In the genomic region with DNA sequence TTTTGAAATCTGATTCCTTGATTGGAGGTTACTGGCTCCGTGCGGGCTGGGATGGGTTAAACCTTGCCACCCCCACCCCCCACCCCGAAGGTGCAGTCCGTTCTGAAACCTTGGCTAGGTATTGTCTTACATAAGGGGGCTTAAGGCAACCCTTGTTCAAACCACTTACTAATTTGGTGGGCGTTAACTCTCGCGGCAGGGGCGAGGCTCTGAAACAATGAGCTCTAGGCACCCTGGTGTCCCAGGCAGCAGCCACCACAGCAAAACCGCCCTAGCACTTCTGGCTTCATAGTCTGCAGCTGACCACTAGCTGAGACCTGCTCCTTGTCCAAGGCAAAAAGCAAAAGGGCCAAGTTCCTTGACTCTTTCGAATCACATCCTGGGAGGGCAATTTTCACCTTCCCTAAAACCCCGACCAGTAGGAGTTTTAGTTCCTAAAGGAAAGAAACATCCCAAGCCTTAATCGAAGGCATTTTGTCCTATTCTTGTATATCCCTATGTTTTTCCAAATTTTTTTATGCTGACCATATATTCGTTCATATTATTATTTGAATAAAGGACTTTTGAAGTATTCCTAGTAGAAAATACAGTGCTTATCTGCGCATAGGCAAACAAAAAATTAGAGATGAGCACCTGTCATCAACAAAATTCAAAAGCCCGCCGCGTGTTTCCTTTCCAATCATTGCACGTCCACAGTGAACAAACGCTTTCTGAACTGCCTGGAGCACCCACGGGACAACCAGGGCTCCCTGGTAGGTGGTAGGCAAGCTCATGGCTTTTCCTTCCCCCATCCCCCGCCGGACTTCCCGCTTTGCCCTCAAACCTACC, we compare ENCODE assay signal across 10 mouse cellular contexts. TPM values are rescaled to one million over a fixed set of nuclear protein-coding genes. Genes with fewer than 3 reads are reported as not detected.
DNase-seq lines count a peak whose midpoint lies in the region; ATAC-seq and TF ChIP-seq lines count a peak whose summit lies in the region.
"Had no signal": no experiment of that assay in that cellular context is flagged by ENCODE, and none has a peak within 500 bp of the region (broad histone marks: within the 10 kb centered on the region; RNA-seq: fewer than 3 reads in every experiment).

No protein-coding gene starts in this region.

- peaks cover 19% of the 10 kb centered on the region for H3K27me3 ChIP-seq in forebrain, postnatal 0 days (ENCODE audit: insufficient read depth, low read length)
- peaks cover 33% of the 10 kb centered on the region for H3K27me3 ChIP-seq in limb, embryonic 14.5 days (ENCODE audit: control insufficient read depth, insufficient read depth, low read length)
- H3K27me3 ChIP-seq in stomach, embryonic 14.5 days (ENCODE audit: control insufficient read depth, insufficient read depth, low read length), result peaks cover 10% of the 10 kb centered on the region

- H3K9me3 ChIP-seq in forebrain, postnatal 0 days (ENCODE audit: low read length), result no peaks in the 10 kb centered on the region
- no peaks in the 10 kb centered on the region for H3K9me3 ChIP-seq in limb, embryonic 14.5 days (ENCODE audit: control insufficient read depth, low read length)
- no peaks in the 10 kb centered on the region for H3K9me3 ChIP-seq in stomach, embryonic 14.5 days (ENCODE audit: control insufficient read depth, low read depth, low read length)

- TF ChIP-seq POLR2A in limb, embryonic 14.5 days (IDR thresholded peaks at IDR 0.05; ENCODE audit: borderline replicate concordance, extremely low read depth, insufficient read depth, insufficient read length), result no peak

- no peaks in the 10 kb centered on the region for H3K36me3 ChIP-seq in forebrain, postnatal 0 days (ENCODE audit: insufficient read depth)
- no peaks in the 10 kb centered on the region for H3K36me3 ChIP-seq in limb, embryonic 14.5 days (ENCODE audit: control insufficient read depth, insufficient read depth, low read length)
- H3K36me3 ChIP-seq in stomach, embryonic 14.5 days (ENCODE audit: control insufficient read depth, insufficient read depth, low read length), result no peaks in the 10 kb centered on the region

- H3K27ac ChIP-seq in layer of hippocampus, adult 2 months, result peak overlapping the region; percentile 14; the same call in 1 of the 2 replicates
- no peak overlapping the region for H3K27ac ChIP-seq in forebrain, postnatal 0 days (ENCODE audit: low read depth, low read length)
- no peak overlapping the region for H3K27ac ChIP-seq in limb, embryonic 14.5 days (replicated peaks; ENCODE audit: low read depth, low read length)
- no peak overlapping the region for H3K27ac ChIP-seq in stomach, embryonic 14.5 days (ENCODE audit: low read length)

- peaks cover 6% of the 10 kb centered on the region for H3K4me1 ChIP-seq in forebrain, postnatal 0 days (ENCODE audit: insufficient read depth)
- H3K4me1 ChIP-seq in limb, embryonic 14.5 days (ENCODE audit: control insufficient read depth, insufficient read depth, low read length), result peaks cover 17% of the 10 kb centered on the region
- peaks cover 7% of the 10 kb centered on the region; the same call in 1 of the 2 replicates for H3K4me1 ChIP-seq in stomach, embryonic 14.5 days (ENCODE audit: control insufficient read depth, insufficient read depth, low read length)

- 0 out of 2 replicates have a peak overlapping the region, but pooled peaks have one; percentile 3 for H3K9ac ChIP-seq in forebrain, postnatal 0 days
- 0 out of 2 replicates have a peak overlapping the region, but pooled peaks have one; percentile 31 for H3K9ac ChIP-seq in limb, embryonic 14.5 days (ENCODE audit: low read depth, low read length, severe bottlenecking)
- no peak overlapping the region; the same call in 1 of the 2 replicates for H3K9ac ChIP-seq in stomach, embryonic 14.5 days (replicated peaks; ENCODE audit: low read depth, low read length)

- TF ChIP-seq CTCF in layer of hippocampus, adult 2 months (conservative IDR thresholded peaks at IDR 0.05), result no peak
- TF ChIP-seq CTCF in forebrain, postnatal 0 days (IDR thresholded peaks at IDR 0.05; ENCODE audit: low read depth), result no peak

- DNase-seq in layer of hippocampus, adult 2 months (ENCODE audit: low spot score in 2 of 2), result no peak
- DNase-seq in layer of hippocampus, adult 9-10 months (ENCODE audit: low spot score), result no peak
- no peak for DNase-seq in forebrain, postnatal 0 days
- no peak for DNase-seq in limb, embryonic 14.5 days (ENCODE audit: low spot score)
- DNase-seq in spleen, postnatal 10 days (ENCODE audit: low spot score in 2 of 2), result no peak
- no peak for DNase-seq in frontal cortex, postnatal 10 days (ENCODE audit: low spot score in 2 of 2)
- no peak for DNase-seq in thymus, postnatal 10 days (ENCODE audit: low spot score in 2 of 2)

- 2% methylated on average over 23 of the region's 23 CpGs for WGBS in forebrain, postnatal 0 days
- WGBS in limb, embryonic 14.5 days, result 3% methylated on average over 23 of the region's 23 CpGs
- 2% methylated on average over 23 of the region's 23 CpGs for WGBS in stomach, embryonic 14.5 days

- ATAC-seq in forebrain, postnatal 0 days, result no peak
- no peak for ATAC-seq in limb, embryonic 14.5 days (ENCODE audit: low FRiP score, low read depth)
- ATAC-seq in stomach, embryonic 14.5 days (ENCODE audit: insufficient number of reproducible peaks, insufficient read depth, low FRiP score, low read depth), result no peak

- peak overlapping the region; percentile 46 for H3K4me2 ChIP-seq in forebrain, postnatal 0 days (ENCODE audit: low read depth)
- peak overlapping the region; percentile 47 for H3K4me2 ChIP-seq in limb, embryonic 14.5 days (replicated peaks; ENCODE audit: low read depth, low read length, severe bottlenecking)
- H3K4me2 ChIP-seq in stomach, embryonic 14.5 days (replicated peaks; ENCODE audit: low read depth, low read length), result peak overlapping the region; percentile 40

- peak overlapping the region; percentile 41 for H3K4me3 ChIP-seq in layer of hippocampus, adult 2 months
- peak overlapping the region; percentile 28 for H3K4me3 ChIP-seq in forebrain, postnatal 0 days (ENCODE audit: low read depth, low read length)
- peak overlapping the region; percentile 26 for H3K4me3 ChIP-seq in limb, embryonic 14.5 days (replicated peaks; ENCODE audit: low read length)
- peak overlapping the region; percentile 17; the same call in 1 of the 2 replicates for H3K4me3 ChIP-seq in stomach, embryonic 14.5 days (ENCODE audit: low read depth, low read length)

RNA-seq across cellular contexts. Expression of a gene that starts 1.2 kb away (rescaled TPM):
- 100 to 1,000 TPM; 275 to 282 TPM for total RNA-seq in layer of hippocampus, adult 2 months (2021)
- 15.5 and 23.5 TPM in 2 replicates for total RNA-seq in forebrain, postnatal 0 days (2014; rRNA removed)
- polyA plus RNA-seq in forebrain, postnatal 0 days (2015; fragmentation: Nextera tagmentation; extraction: Ambion mirVana), result 2.0 and 2.8 TPM in 2 replicates
- 0.78 and 1.0 TPM in 2 replicates for polyA plus RNA-seq in limb, embryonic 14.5 days (2012; rRNA removed)
- polyA plus RNA-seq in limb, embryonic 14.5 days (2014; fragmentation: Nextera tagmentation; extraction: Ambion mirVana), result 0.11 and 0.19 TPM in 2 replicates
- polyA plus RNA-seq in stomach, embryonic 14.5 days (2014; fragmentation: Nextera tagmentation; extraction: Ambion mirVana), result 0.30 and 0.43 TPM in 2 replicates
- total RNA-seq: common myeloid progenitor, adult 5-6 weeks; MEL had no signal

RNA-seq across cellular contexts. Expression of a gene that starts 57.4 kb away (rescaled TPM):
- not detected for total RNA-seq in layer of hippocampus, adult 2 months (2021)
- total RNA-seq in forebrain, postnatal 0 days (2014; rRNA removed), result 0.14 TPM in 1 of 2 replicates, not detected in the other
- 0.31 and 0.59 TPM in 2 replicates for polyA plus RNA-seq in forebrain, postnatal 0 days (2015; fragmentation: Nextera tagmentation; extraction: Ambion mirVana)
- polyA plus RNA-seq in limb, embryonic 14.5 days (2012; rRNA removed), result 0.05 and 0.41 TPM in 2 replicates
- not detected in 2 replicates for polyA plus RNA-seq in limb, embryonic 14.5 days (2014; fragmentation: Nextera tagmentation; extraction: Ambion mirVana)
- 0.34 TPM in 1 of 2 replicates, not detected in the other for polyA plus RNA-seq in stomach, embryonic 14.5 days (2014; fragmentation: Nextera tagmentation; extraction: Ambion mirVana)
- total RNA-seq: common myeloid progenitor, adult 5-6 weeks; MEL had no signal
